Comparison of ENCODE assay signal across 26 mouse cellular contexts in the genomic region with DNA sequence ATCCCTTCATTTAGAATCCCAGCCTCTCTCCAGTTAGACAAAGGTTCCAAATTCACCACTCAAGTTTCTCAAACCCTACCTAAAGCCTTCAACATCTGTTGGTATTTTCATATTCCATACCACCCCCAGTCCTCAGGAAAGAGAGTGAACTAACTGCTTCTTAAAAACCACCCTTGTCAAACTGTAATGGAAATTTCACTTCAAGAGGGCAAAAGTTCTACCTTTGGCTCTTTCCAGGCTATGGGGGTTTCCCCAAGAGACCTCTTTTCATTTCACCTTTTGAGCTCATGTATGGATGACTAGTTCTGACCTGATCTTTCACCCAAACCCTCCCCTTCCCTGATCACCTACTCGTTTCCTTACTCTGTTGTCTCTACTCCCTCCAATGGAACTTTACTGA. TPM values are rescaled to one million over a fixed set of nuclear protein-coding genes. Genes with fewer than 3 reads are reported as not detected.
DNase-seq lines count a peak whose midpoint lies in the region; ATAC-seq lines count a peak whose summit lies in the region.
"Had no signal": no experiment of that assay in that cellular context is flagged by ENCODE, and none has a peak within 500 bp of the region (broad histone marks: within the 10 kb centered on the region; RNA-seq: fewer than 3 reads in every experiment).

No protein-coding gene starts in this region.

- no peaks in the 10 kb centered on the region for H3K36me3 ChIP-seq in forebrain, embryonic 10.5 days (replicated peaks)
- H3K36me3 ChIP-seq: embryonic facial prominence, embryonic 13.5 days; embryonic facial prominence, embryonic 15.5 days; forebrain, embryonic 15.5 days; G1E had no signal

- no peaks in the 10 kb centered on the region for H3K4me1 ChIP-seq in forebrain, embryonic 10.5 days
- H3K4me1 ChIP-seq: embryonic facial prominence, embryonic 13.5 days; embryonic facial prominence, embryonic 15.5 days; forebrain, embryonic 13.5 days; forebrain, embryonic 15.5 days had no signal

- H3K27ac ChIP-seq in forebrain, embryonic 10.5 days: no peak overlapping the region
- H3K27ac ChIP-seq: embryonic facial prominence, embryonic 13.5 days; embryonic facial prominence, embryonic 15.5 days; forebrain, embryonic 13.5 days; forebrain, embryonic 15.5 days had no signal

- intact Hi-C loops in heart, postnatal 10 days (cut with DNase I): no loop called here

- WGBS in forebrain, embryonic 10.5 days: 67% methylated on average over 1 of the region's 1 CpGs

- H3K27me3 ChIP-seq in forebrain, embryonic 10.5 days (ENCODE audit: poor library complexity, severe bottlenecking): no peaks in the 10 kb centered on the region
- H3K27me3 ChIP-seq: embryonic facial prominence, embryonic 13.5 days; embryonic facial prominence, embryonic 15.5 days; forebrain, embryonic 13.5 days; forebrain, embryonic 15.5 days; Patski had no signal

- DNase-seq in heart, adult 11 months: peak; percentile 70
- no peak for DNase-seq in heart, postnatal 10 days
- DNase-seq in kidney, adult 9 months: no peak
- DNase-seq in forebrain, embryonic 10.5 days (ENCODE audit: extremely low spot score, low spot score): no peak
- no peak for DNase-seq in cerebellum, adult 11-12 months
- DNase-seq: adrenal gland, adult 2 months; adrenal gland, postnatal 10 days; adrenal gland, postnatal 36 days; B cell, adult 2 months; cerebellum, adult 18-20 months; cerebellum, adult 8-10 months; cerebellum, adult 9-11 months; cerebellum, postnatal 14 days; cerebellum, postnatal 36 days; embryo, embryonic 11 days; forebrain, postnatal 0 days had no signal

- no peaks in the 10 kb centered on the region for H3K9me3 ChIP-seq in forebrain, embryonic 10.5 days
- H3K9me3 ChIP-seq: embryonic facial prominence, embryonic 13.5 days; embryonic facial prominence, embryonic 15.5 days; forebrain, embryonic 13.5 days; forebrain, embryonic 15.5 days; G1E had no signal

- no peak overlapping the region for H3K4me3 ChIP-seq in forebrain, embryonic 10.5 days
- H3K4me3 ChIP-seq: embryonic facial prominence, embryonic 13.5 days; embryonic facial prominence, embryonic 15.5 days; erythroblast, embryonic 14.5 days; forebrain, embryonic 13.5 days; forebrain, embryonic 15.5 days had no signal

- ATAC-seq in CD4-positive, CD25-positive, alpha-beta regulatory T cell, adult 4 months: peak; percentile 69
- peak; percentile 45 for ATAC-seq in activated CD4-positive, CD25-positive, alpha-beta regulatory T cell, adult 4 months
- ATAC-seq in inflammation-experienced regulatory T-cells, adult 6 months: peak; percentile 61
- ATAC-seq: forebrain, embryonic 13.5 days; forebrain, embryonic 15.5 days; forebrain, postnatal 0 days; Patski had no signal

RNA-seq across cellular contexts. Expression of a gene that starts 25.6 kb away (rescaled TPM):
- total RNA-seq in heart, postnatal 10 days (2021): 1 to 10 TPM; 1.5 to 1.8 TPM
- polyA plus RNA-seq in CD4-positive, CD25-positive, alpha-beta regulatory T cell, adult 4 months (2017; shearing (Covaris generic)): under 1 TPM in 1 of 2 experiments, not detected in 1; 0.11 TPM
- not detected for polyA plus RNA-seq in activated CD4-positive, CD25-positive, alpha-beta regulatory T cell, adult 4 months (2017; shearing (Covaris generic))
- polyA plus RNA-seq in inflammation-experienced regulatory T-cells, adult 6 months (2017; shearing (Covaris generic)): under 1 TPM in 1 of 3 experiments, not detected in 2; 0.23 TPM
- polyA plus RNA-seq in forebrain, embryonic 10.5 days (2016; fragmentation: Nextera tagmentation; extraction: Ambion mirVana): 0.12 TPM in 1 of 2 replicates, not detected in the other
- polyA plus RNA-seq: erythroblast, embryonic 14.5 days; G1E had no signal
